Mouse (Mus musculus) midbrain, embryonic 14.5 days (tissue): ENCODE measurements around the gene Stra6l. TPM values are rescaled to one million over a fixed set of nuclear protein-coding genes. Genes with fewer than 3 reads are reported as not detected.

Experiments
- ATAC-seq: fragments of 200-750 bp; cut with Nextera tagmentation; 2 replicates; pipeline ENCODE4 v1.8.0; 2017; ENCODE audit warnings: moderate number of reproducible peaks, moderate library complexity; ENCODE audit not compliant: low FRiP score, low TSS enrichment
- DNase-seq: peaks from one replicate; pipeline ENCODE4 v3.0.0-alpha.2; 2015
- H3K27ac ChIP-seq: fragments of 300-500 bp; sonication (generic); replicated peaks from 2 replicates; pipeline ENCODE4 v1.5.1; 2014; ENCODE audit warnings: mild to moderate bottlenecking, low read depth, low read length, moderate library complexity
- H3K27me3 ChIP-seq: fragments of 300-500 bp; sonication (generic); 2 replicates; pipeline ENCODE4 v1.6.1; 2014; ENCODE audit warnings: low read length, control low read depth, mixed read lengths; ENCODE audit not compliant: control insufficient read depth, insufficient read depth
- H3K36me3 ChIP-seq: fragments of 300-500 bp; sonication (generic); 2 replicates; pipeline ENCODE4 v1.6.1; 2014; ENCODE audit warnings: low read length, control low read depth; ENCODE audit not compliant: control insufficient read depth, insufficient read depth
- H3K4me1 ChIP-seq: fragments of 300-500 bp; sonication (generic); 2 replicates; pipeline ENCODE4 v1.6.1; 2014; ENCODE audit warnings: mild to moderate bottlenecking, antibody characterized with exemption, low read length, control low read depth; ENCODE audit not compliant: control insufficient read depth, insufficient read depth
- H3K4me2 ChIP-seq: fragments of 300-500 bp; sonication (generic); 2 replicates; pipeline ENCODE4 v1.6.1; 2014; ENCODE audit warnings: mild to moderate bottlenecking, low read length, moderate library complexity
- H3K4me3 ChIP-seq: fragments of 300-500 bp; sonication (generic); replicated peaks from 2 replicates; pipeline ENCODE4 v1.5.1; 2014; ENCODE audit warnings: low read depth, low read length
- H3K9ac ChIP-seq: fragments of 300-500 bp; sonication (generic); replicated peaks from 2 replicates; pipeline ENCODE4 v1.6.1; 2014; ENCODE audit warnings: mild to moderate bottlenecking, low read length, moderate library complexity
- H3K9me3 ChIP-seq: fragments of 300-500 bp; sonication (generic); 2 replicates; pipeline ENCODE4 v1.6.1; 2016; ENCODE audit warnings: low read length, control low read depth, mixed read lengths; ENCODE audit not compliant: control insufficient read depth
- WGBS: fragments of 180-500 bp; shearing (Covaris S2); extraction: QIAGEN DNeasy Blood & Tissue Kit; methylation state at CpG from one replicate; pipeline ENCODE4 v1.1.7; 2014; 5-methylcytosine and 5-hydroxymethylcytosine counted together
- polyA plus RNA-seq: library from polyadenylated mRNA; unstranded; fragments of >200 nt; fragmentation: Nextera tagmentation; extraction: Ambion mirVana; gene quantifications from 2 replicates; pipeline ENCODE4 v1.2.1, GENCODE M21; 2014

Gene Stra6l
- polyA plus RNA-seq, result 1.1 and 1.7 TPM in 2 replicates

GRCm38 (mm10) chr4:45848109-45848824 lies at the start of gene Stra6l:
Gene Stra6l, plus strand, starts transcription at chr4:45848664.
- Histone ChIP-seq H3K9me3 (no peaks in the 10 kb centered on the region), H3K4me1 (no peaks in the 10 kb centered on the region), H3K4me3 (no peak within 1 kb of the TSS), H3K9ac (no peak within 1 kb of the TSS), H3K36me3 (no peaks in the 10 kb centered on the region), H3K4me2 (no peak within 1 kb of the TSS), H3K27me3 (no peaks in the 10 kb centered on the region), H3K27ac (no peak within 1 kb of the TSS)
- ATAC-seq, result no peak
- no peak for DNase-seq
- WGBS, result 78% methylated on average over 10 of the region's 10 CpGs

GRCm38 (mm10) chr4:45798964-45799363 lies 49.5 kb upstream of the Stra6l start, which contains the start of gene Aldh1b1:
Gene Aldh1b1, plus strand, starts transcription at chr4:45799022.
- Histone ChIP-seq H3K27me3 (no peaks in the 10 kb centered on the region), H3K4me2 (peak within 1 kb of the TSS; percentile 51), H3K4me3 (peak within 1 kb of the TSS; percentile 37), H3K36me3 (peaks cover 10% of the 10 kb centered on the region), H3K9ac (peak within 1 kb of the TSS; percentile 55), H3K9me3 (no peaks in the 10 kb centered on the region), H3K27ac (0 out of 2 replicates have a peak within 1 kb of the TSS, but pooled peaks have one; percentile 8), H3K4me1 (peaks cover 11% of the 10 kb centered on the region; the same call in 1 of the 2 replicates)
- peak; percentile 87 for DNase-seq
- peak; percentile 68; the same call in 1 of the 2 replicates for ATAC-seq
- under 1% methylated on average over 26 of the region's 26 CpGs for WGBS

GRCm38 (mm10) chr4:45799956-45800537 lies 48.4 kb upstream of the Stra6l start:
- H3K27ac ChIP-seq, result 0 out of 2 replicates have a peak overlapping the region, but pooled peaks have one; percentile 8
- DNase-seq (no peak), ATAC-seq (no peak)
- H3K4me3 ChIP-seq, result no peak overlapping the region
- peaks cover 11% of the 10 kb centered on the region; the same call in 1 of the 2 replicates for H3K4me1 ChIP-seq
- H3K36me3 ChIP-seq, result peaks cover 10% of the 10 kb centered on the region
- no peak overlapping the region for H3K9ac ChIP-seq
- 47% methylated on average over 3 of the region's 3 CpGs for WGBS
- no peaks in the 10 kb centered on the region for H3K27me3 ChIP-seq
- no peaks in the 10 kb centered on the region for H3K9me3 ChIP-seq
- no peak overlapping the region for H3K4me2 ChIP-seq

GRCm38 (mm10) chr4:45802900-45803299 lies 45.6 kb upstream of the Stra6l start:
- Histone ChIP-seq H3K9ac (no peak overlapping the region), H3K27ac (no peak overlapping the region), H3K4me3 (no peak overlapping the region), H3K27me3 (no peaks in the 10 kb centered on the region), H3K4me1 (0 out of 2 replicates have a peak, but pooled peaks cover 4% of the 10 kb centered on the region), H3K36me3 (peaks cover 14% of the 10 kb centered on the region), H3K4me2 (no peak overlapping the region), H3K9me3 (no peaks in the 10 kb centered on the region)
- ATAC-seq, result no peak
- no peak for DNase-seq
- WGBS, result 90% methylated on average over 14 of the region's 14 CpGs

- Histone ChIP-seq H3K4me3 (no peak overlapping the region), H3K9me3 (no peaks in the 10 kb centered on the region), H3K36me3 (peaks cover 32% of the 10 kb centered on the region), H3K4me2 (no peak overlapping the region), H3K27ac (0 out of 2 replicates have a peak overlapping the region, but pooled peaks have one; percentile 15), H3K4me1 (no peaks in the 10 kb centered on the region), H3K9ac (no peak overlapping the region), H3K27me3 (no peaks in the 10 kb centered on the region)
- DNase-seq, result no peak
- ATAC-seq, result no peak
- WGBS, result 36% methylated on average over 7 of the region's 7 CpGs
These were observed 40.4 kb upstream of the Stra6l start for GRCm38 (mm10) chr4:45808034-45808433.

GRCm38 (mm10) chr4:45811250-45811649 lies 37.2 kb upstream of the Stra6l start:
- no peaks in the 10 kb centered on the region for H3K9me3 ChIP-seq
- H3K27me3 ChIP-seq, result no peaks in the 10 kb centered on the region

GRCm38 (mm10) chr4:45815542-45815941 lies 32.9 kb upstream of the Stra6l start:
- Histone ChIP-seq H3K9me3 (no peaks in the 10 kb centered on the region), H3K4me3 (no peak overlapping the region), H3K4me2 (no peak overlapping the region), H3K27me3 (no peaks in the 10 kb centered on the region), H3K27ac (no peak overlapping the region), H3K9ac (no peak overlapping the region), H3K4me1 (peaks cover 34% of the 10 kb centered on the region), H3K36me3 (peaks cover 34% of the 10 kb centered on the region)
- WGBS, result 14% methylated on average over 7 of the region's 7 CpGs
- peak; percentile 80 for DNase-seq
- no peak for ATAC-seq

More at GRCm38 (mm10) chr4:45811250-45811649, 37.2 kb upstream of the Stra6l start:
- DNase-seq (no peak), ATAC-seq (no peak)
- Histone ChIP-seq H3K27ac (no peak overlapping the region), H3K4me1 (peaks cover 9% of the 10 kb centered on the region; the same call in 1 of the 2 replicates), H3K36me3 (peaks cover 53% of the 10 kb centered on the region), H3K4me3 (no peak overlapping the region), H3K9ac (no peak overlapping the region), H3K4me2 (no peak overlapping the region)
- 15% methylated on average over 8 of the region's 8 CpGs for WGBS

GRCm38 (mm10) chr4:45818814-45819207 lies 29.7 kb upstream of the Stra6l start:
- Histone ChIP-seq H3K9ac (peak overlapping the region; percentile 39), H3K4me1 (peaks cover 59% of the 10 kb centered on the region), H3K9me3 (no peaks in the 10 kb centered on the region), H3K27me3 (no peaks in the 10 kb centered on the region), H3K36me3 (peaks cover 25% of the 10 kb centered on the region), H3K4me2 (peak overlapping the region; percentile 50), H3K27ac (peak overlapping the region; percentile 92), H3K4me3 (peak overlapping the region; percentile 3; the same call in 1 of the 2 replicates)
- 5% methylated on average over 4 of the region's 4 CpGs for WGBS
- ATAC-seq (peak; percentile 17; the same call in 1 of the 2 replicates), DNase-seq (no peak)
